Mouse (Mus musculus): ENCODE data around the gene Robo2.

- no peak for TF ChIP-seq CTCF (IDR thresholded peaks at IDR 0.05; ENCODE audit: low read depth)
- no peak for TF ChIP-seq EP300 (IDR thresholded peaks at IDR 0.05; ENCODE audit: low read depth)
These were observed 95.5 kb downstream of the Robo2 start for GRCm38 (mm10) chr16:74316150-74316549.

All from liver, embryonic 14.5 days (tissue).